ENCODE assay signal across 30 mouse cellular contexts in the genomic region with DNA sequence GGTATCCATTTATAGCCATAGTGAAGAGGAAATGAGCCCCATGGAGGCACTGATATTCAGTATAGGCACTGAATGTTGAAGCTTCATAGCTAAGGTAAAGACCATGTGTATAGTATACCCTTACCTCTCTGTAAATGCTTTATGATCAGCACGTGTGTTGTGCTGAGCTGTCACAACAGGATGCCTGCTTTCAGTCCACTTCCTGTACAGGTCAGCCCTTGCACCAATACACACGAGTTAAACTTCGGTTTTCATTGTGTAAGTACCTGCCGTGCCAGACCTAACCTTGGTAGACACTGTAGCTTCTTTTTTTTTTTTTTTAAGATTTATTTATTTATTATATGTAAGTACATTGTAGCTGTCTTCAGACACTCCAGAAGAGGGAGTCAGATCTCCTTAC. TPM values are rescaled to one million over a fixed set of nuclear protein-coding genes. Genes with fewer than 3 reads are reported as not detected.
DNase-seq lines count a peak whose midpoint lies in the region; ATAC-seq lines count a peak whose summit lies in the region.
"Had no signal": no experiment of that assay in that cellular context is flagged by ENCODE, and none has a peak within 500 bp of the region (broad histone marks: within the 10 kb centered on the region; RNA-seq: fewer than 3 reads in every experiment).

No protein-coding gene starts in this region.

- no peaks in the 10 kb centered on the region for H3K27me3 ChIP-seq in embryonic facial prominence, embryonic 13.5 days
- H3K27me3 ChIP-seq in embryonic facial prominence, embryonic 10.5 days (replicated peaks; ENCODE audit: low read depth, poor library complexity, severe bottlenecking), result no peaks in the 10 kb centered on the region
- H3K27me3 ChIP-seq: CH12.LX; embryonic facial prominence, embryonic 12.5 days; heart, embryonic 12.5 days; heart, embryonic 15.5 days; Patski had no signal

- no peak overlapping the region for H3K9ac ChIP-seq in embryonic facial prominence, embryonic 13.5 days
- H3K9ac ChIP-seq: embryonic facial prominence, embryonic 12.5 days; heart, embryonic 12.5 days; heart, embryonic 15.5 days; hindbrain, embryonic 14.5 days had no signal

- 0 out of 2 replicates have a peak overlapping the region, but pooled peaks have one; percentile 33 for H3K27ac ChIP-seq in embryonic facial prominence, embryonic 13.5 days
- H3K27ac ChIP-seq in embryonic facial prominence, embryonic 10.5 days (replicated peaks), result no peak overlapping the region
- H3K27ac ChIP-seq: forebrain, embryonic 10.5 days; heart, embryonic 15.5 days; hindbrain, embryonic 10.5 days; hindbrain, embryonic 14.5 days; hindbrain, postnatal 0 days had no signal

- no peaks in the 10 kb centered on the region for H3K36me3 ChIP-seq in embryonic facial prominence, embryonic 13.5 days
- peaks cover 10% of the 10 kb centered on the region; the same call in 1 of the 2 replicates for H3K36me3 ChIP-seq in embryonic facial prominence, embryonic 10.5 days (replicated peaks)
- H3K36me3 ChIP-seq: embryonic facial prominence, embryonic 12.5 days; heart, embryonic 15.5 days; hindbrain, embryonic 10.5 days had no signal

- no peak overlapping the region for H3K4me2 ChIP-seq in embryonic facial prominence, embryonic 13.5 days
- H3K4me2 ChIP-seq: embryonic facial prominence, embryonic 12.5 days; heart, embryonic 12.5 days; heart, embryonic 15.5 days; hindbrain, embryonic 14.5 days had no signal

- 86% methylated on average over 4 of the region's 4 CpGs for WGBS in embryonic facial prominence, embryonic 13.5 days
- 90% methylated on average over 4 of the region's 4 CpGs for WGBS in embryonic facial prominence, embryonic 10.5 days

- H3K4me3 ChIP-seq in embryonic facial prominence, embryonic 13.5 days, result no peak overlapping the region
- H3K4me3 ChIP-seq in embryonic facial prominence, embryonic 10.5 days, result no peak overlapping the region
- H3K4me3 ChIP-seq: embryonic facial prominence, embryonic 12.5 days; forebrain, embryonic 10.5 days; heart, embryonic 12.5 days; heart, embryonic 15.5 days; hindbrain, embryonic 10.5 days had no signal

- H3K4me1 ChIP-seq in embryonic facial prominence, embryonic 13.5 days, result peaks cover 15% of the 10 kb centered on the region
- H3K4me1 ChIP-seq in embryonic facial prominence, embryonic 10.5 days, result peaks cover 20% of the 10 kb centered on the region

- no peak for ATAC-seq in embryonic facial prominence, embryonic 13.5 days (ENCODE audit: insufficient number of reproducible peaks, insufficient read depth, low FRiP score, low TSS enrichment, low read depth)
- ATAC-seq in megakaryocyte progenitor cell, adult 5-6 weeks (replicated peaks; ENCODE audit: poor library complexity), result peak; percentile 60
- ATAC-seq in frontal cortex, adult (ENCODE audit: low TSS enrichment), result no peak
- ATAC-seq: forebrain, embryonic 14.5 days; hindbrain, postnatal 0 days; Patski had no signal

- DNase-seq in embryonic facial prominence, embryonic 10.5 days (ENCODE audit: low spot score), result no peak
- peak; percentile 20 for DNase-seq in testis, postnatal 10 days (ENCODE audit: low spot score)
- DNase-seq in testis, postnatal 14 days (ENCODE audit: low spot score), result no peak
- peak; percentile 5 for DNase-seq in induced T-regulatory cell, adult 2 months (ENCODE audit: low read depth)
- no peak for DNase-seq in lung, postnatal 4 days
- DNase-seq: adrenal gland, postnatal 10 days; adrenal gland, postnatal 36 days; cerebellum, adult 18-20 months; cerebellum, adult 9-10 months; cerebellum, postnatal 14 days; gastrocnemius, postnatal 10 days; gastrocnemius, postnatal 36 days; heart, adult 18-20 months; heart, postnatal 10 days; heart, postnatal 36 days; kidney, adult 11 months had no signal

- H3K9me3 ChIP-seq in embryonic facial prominence, embryonic 13.5 days, result no peaks in the 10 kb centered on the region
- H3K9me3 ChIP-seq in embryonic facial prominence, embryonic 10.5 days, result no peaks in the 10 kb centered on the region
- H3K9me3 ChIP-seq: embryonic facial prominence, embryonic 12.5 days; forebrain, embryonic 10.5 days; G1E; heart, embryonic 12.5 days; heart, embryonic 15.5 days; hindbrain, embryonic 10.5 days had no signal

RNA-seq across cellular contexts. Expression of a gene that starts 47.8 kb away (rescaled TPM):
- polyA plus RNA-seq in embryonic facial prominence, embryonic 13.5 days (2015; fragmentation: Nextera tagmentation; extraction: Ambion mirVana), result 28.2 and 34.5 TPM in 2 replicates
- polyA plus RNA-seq in embryonic facial prominence, embryonic 10.5 days (2016; fragmentation: Nextera tagmentation; extraction: Ambion mirVana), result 12.4 and 14.2 TPM in 2 replicates
- 13.5 and 16.0 TPM in 2 replicates for total RNA-seq in megakaryocyte progenitor cell, adult 5-6 weeks (2015)
- total RNA-seq in megakaryocyte progenitor cell, adult 5-6 weeks (2017), result 5.1 and 9.2 TPM in 2 replicates

Comparison
In these comparisons a context has a peak if more than half of its experiments do, and no peak if none do; other contexts are left out.
1. DNase-seq: peak in testis, postnatal 10 days (single experiment) and induced T-regulatory cell, adult 2 months (single experiment); none in embryonic facial prominence, embryonic 10.5 days (single experiment), testis, postnatal 14 days (single experiment) and lung, postnatal 4 days (0 of 2).